Comparison of ENCODE assay signal across 8 mouse cellular contexts in the genomic region with DNA sequence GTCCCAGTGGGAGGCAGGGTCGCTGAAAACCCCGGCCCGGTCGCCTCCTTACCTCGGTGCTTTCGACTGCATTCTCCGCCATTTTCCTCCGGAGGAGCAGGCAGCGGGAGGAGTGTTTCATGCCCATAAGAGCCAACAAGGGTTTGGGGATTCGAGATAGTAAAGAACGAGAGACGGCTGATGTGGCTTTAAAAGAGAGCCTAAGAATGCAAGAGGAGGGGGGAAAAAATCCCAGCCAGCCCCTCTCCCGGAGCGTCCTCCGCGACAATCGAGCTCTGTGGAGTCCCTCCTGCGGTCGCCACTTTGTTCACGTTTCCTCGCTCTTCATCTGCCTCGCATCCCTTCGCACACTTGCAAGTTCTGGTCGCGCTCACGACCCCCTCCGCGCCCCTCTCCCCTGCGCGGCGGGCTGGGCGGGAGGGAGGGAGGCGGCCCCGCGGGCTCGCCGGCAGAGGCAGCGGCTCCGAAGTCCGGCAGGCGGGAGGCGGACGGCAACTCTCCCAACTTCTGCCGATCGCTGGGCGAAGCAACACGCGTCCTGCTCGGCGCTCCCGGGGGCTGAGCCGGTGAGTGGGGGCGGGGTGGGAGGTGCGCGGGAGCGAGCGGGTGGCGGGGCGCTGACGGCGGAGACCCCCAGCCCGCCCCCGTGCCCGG. TPM values are rescaled to one million over a fixed set of nuclear protein-coding genes. Genes with fewer than 3 reads are reported as not detected.
A peak's percentile ranks its signal among the peaks of the same experiment; 100 is the strongest.
DNase-seq lines count a peak whose midpoint lies in the region; ATAC-seq and TF ChIP-seq lines count a peak whose summit lies in the region.

No protein-coding gene starts in this region.

- no peaks in the 10 kb centered on the region for H3K9me3 ChIP-seq in forebrain, embryonic 14.5 days (replicated peaks; ENCODE audit: control insufficient read depth, low read length)
- no peaks in the 10 kb centered on the region for H3K9me3 ChIP-seq in limb, embryonic 14.5 days (ENCODE audit: control insufficient read depth, low read length)

- H3K4me2 ChIP-seq in forebrain, embryonic 14.5 days (ENCODE audit: low read length), result peak overlapping the region; percentile 91
- H3K4me2 ChIP-seq in limb, embryonic 14.5 days (replicated peaks; ENCODE audit: low read depth, low read length, severe bottlenecking), result peak overlapping the region; percentile 79

- H3K36me3 ChIP-seq in forebrain, embryonic 14.5 days (ENCODE audit: control insufficient read depth, insufficient read depth, low read length), result no peaks in the 10 kb centered on the region
- no peaks in the 10 kb centered on the region for H3K36me3 ChIP-seq in limb, embryonic 14.5 days (ENCODE audit: control insufficient read depth, insufficient read depth, low read length)

- H3K27me3 ChIP-seq in forebrain, embryonic 14.5 days (replicated peaks; ENCODE audit: control insufficient read depth, insufficient read depth, low read length), result 0 out of 2 replicates have a peak, but pooled peaks cover 7% of the 10 kb centered on the region
- peaks cover 66% of the 10 kb centered on the region for H3K27me3 ChIP-seq in limb, embryonic 14.5 days (ENCODE audit: control insufficient read depth, insufficient read depth, low read length)

- peak overlapping the region; percentile 72 for H3K9ac ChIP-seq in forebrain, embryonic 14.5 days (ENCODE audit: low read length)
- H3K9ac ChIP-seq in limb, embryonic 14.5 days (ENCODE audit: low read depth, low read length, severe bottlenecking), result no peak overlapping the region

- peaks cover 25% of the 10 kb centered on the region; the same call in 1 of the 2 replicates for H3K4me1 ChIP-seq in forebrain, embryonic 14.5 days (ENCODE audit: control insufficient read depth, insufficient read depth, low read length)
- peaks cover 10% of the 10 kb centered on the region; the same call in 1 of the 2 replicates for H3K4me1 ChIP-seq in limb, embryonic 14.5 days (ENCODE audit: control insufficient read depth, insufficient read depth, low read length)

- peak; percentile 21 for ATAC-seq in forebrain, embryonic 14.5 days
- ATAC-seq in limb, embryonic 14.5 days (ENCODE audit: low FRiP score, low read depth), result no peak

- WGBS in forebrain, embryonic 14.5 days, result under 1% methylated on average over 43 of the region's 64 CpGs
- WGBS in limb, embryonic 14.5 days, result 0% methylated on average over 39 of the region's 64 CpGs

- H3K4me3 ChIP-seq in forebrain, embryonic 14.5 days (ENCODE audit: low read depth, low read length), result peak overlapping the region; percentile 63
- peak overlapping the region; percentile 44 for H3K4me3 ChIP-seq in limb, embryonic 14.5 days (replicated peaks; ENCODE audit: low read length)

- peak; percentile 14 to 29 for DNase-seq in kidney, postnatal 4 days
- no peak for DNase-seq in kidney, adult 18-20 months
- peak; percentile 35 for DNase-seq in cerebellum, adult 8-10 months
- DNase-seq in forebrain, embryonic 14.5 days (ENCODE audit: low spot score), result peak; percentile 59
- DNase-seq in limb, embryonic 14.5 days (ENCODE audit: low spot score), result no peak
- no peak for DNase-seq in spleen, postnatal 14 days (ENCODE audit: low spot score in 2 of 2)
- no peak for DNase-seq in urinary bladder, postnatal 36 days (ENCODE audit: low spot score in 2 of 2)
- no peak for DNase-seq in gastrocnemius, postnatal 4 days (ENCODE audit: low spot score in 2 of 2)

- no peak for TF ChIP-seq POLR2A in limb, embryonic 14.5 days (IDR thresholded peaks at IDR 0.05; ENCODE audit: borderline replicate concordance, extremely low read depth, insufficient read depth, insufficient read length)

- H3K27ac ChIP-seq in forebrain, embryonic 14.5 days (ENCODE audit: low read depth, low read length), result peak overlapping the region; percentile 81
- H3K27ac ChIP-seq in limb, embryonic 14.5 days (replicated peaks; ENCODE audit: low read depth, low read length), result no peak overlapping the region

RNA-seq across cellular contexts. Expression of a gene that starts 0.5 kb away (rescaled TPM):
- polyA plus RNA-seq in forebrain, embryonic 14.5 days (2014; fragmentation: Nextera tagmentation; extraction: Ambion mirVana), result 16.6 and 17.9 TPM in 2 replicates
- polyA plus RNA-seq in limb, embryonic 14.5 days (2012; rRNA removed), result 0.19 and 0.31 TPM in 2 replicates
- 0.17 and 0.34 TPM in 2 replicates for polyA plus RNA-seq in limb, embryonic 14.5 days (2014; fragmentation: Nextera tagmentation; extraction: Ambion mirVana)
- under 1 TPM; 0.16 to 0.17 TPM for total RNA-seq in gastrocnemius, postnatal 4 days (2021)

Comparison
In these comparisons a context has a peak if more than half of its experiments do, and no peak if none do; other contexts are left out.
1. DNase-seq: peak in kidney, postnatal 4 days (2 of 2), cerebellum, adult 8-10 months (single experiment) and forebrain, embryonic 14.5 days (single experiment); none in kidney, adult 18-20 months (single experiment), limb, embryonic 14.5 days (single experiment), spleen, postnatal 14 days (0 of 2), urinary bladder, postnatal 36 days (0 of 2) and gastrocnemius, postnatal 4 days (0 of 2).
2. RNA of a gene that starts 0.5 kb away (polyA plus RNA-seq): 16.6 to 17.9 TPM in forebrain, embryonic 14.5 days; 0.17 to 0.34 TPM in limb, embryonic 14.5 days; every median in the first group is over 10 times any median in the second.